Mouse (Mus musculus) layer of hippocampus, postnatal 10 days (tissue): Measurements from ENCODE around the gene Rnf8. TPM values are rescaled to one million over a fixed set of nuclear protein-coding genes. Genes with fewer than 3 reads are reported as not detected.
"Not testable (repeated sequence)": the region's sequence is repeated elsewhere in the genome, so short reads cannot be mapped to it uniquely, and the experiment has no call there.

Experiments used
- DNase-seq, 2 experiments: peaks; one replicate each; pipeline ENCODE4 v3.0.0; 2021; ENCODE audit warnings: low spot score in 2 of 2
- long read RNA-seq: library from polyadenylated mRNA; stranded (forward); transcript quantifications from one replicate; pipeline ENCODE4 v2.0.0, GENCODE M21; 2023
- total RNA-seq, 2 experiments: library from RNA; stranded (reverse); gene quantifications; 2 replicates each; pipeline ENCODE4 v1.2.3; 2021

Rnf8 gene
- 10 to 100 TPM; 46.1 to 49.9 TPM for total RNA-seq
- long read RNA-seq, full-length matches to known transcripts, result 50 of 52 reads
- long read RNA-seq, partial matches to known transcripts, result 0 of 52 reads
- long read RNA-seq, other reads (novel, unspliced or antisense), result 2 of 52 reads

- DNase-seq, result peak; percentile 93 to 96
Observed at GRCm38 (mm10) chr17:29614115-29615023, at the start of gene Rnf8, which contains the start of gene Gm28043. Gene Rnf8, plus strand, starts transcription at chr17:29614790. Gene Gm28043, plus strand, starts transcription at chr17:29614876.

- no peak for DNase-seq
Observed at GRCm38 (mm10) chr17:29565521-29565920, 49.1 kb upstream of the Rnf8 start.

GRCm38 (mm10) chr17:29568435-29568834, 46.2 kb upstream of the Rnf8 start:
- DNase-seq, result no peak

DNA sequence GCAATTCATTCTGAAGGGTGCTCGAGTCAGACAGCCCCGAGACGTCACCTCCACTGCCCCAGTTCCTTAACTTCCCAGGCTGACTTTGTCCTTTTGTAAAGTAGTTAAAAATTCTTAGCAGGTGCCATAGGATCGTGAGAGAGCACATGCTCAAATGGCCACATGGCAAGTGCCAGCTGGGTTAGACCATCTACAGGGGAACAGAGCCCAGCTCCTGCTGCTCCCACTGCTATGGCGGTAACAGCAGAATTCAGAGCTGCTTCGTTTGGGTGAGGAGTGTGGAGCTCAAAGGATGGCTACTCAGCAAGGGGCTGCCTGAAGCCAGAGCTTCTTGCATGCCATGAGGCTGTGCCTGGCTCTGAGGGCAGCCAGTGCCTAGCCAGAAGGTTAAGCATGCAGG, 44.8 kb upstream of the Rnf8 start:
- no peak for DNase-seq

DNA sequence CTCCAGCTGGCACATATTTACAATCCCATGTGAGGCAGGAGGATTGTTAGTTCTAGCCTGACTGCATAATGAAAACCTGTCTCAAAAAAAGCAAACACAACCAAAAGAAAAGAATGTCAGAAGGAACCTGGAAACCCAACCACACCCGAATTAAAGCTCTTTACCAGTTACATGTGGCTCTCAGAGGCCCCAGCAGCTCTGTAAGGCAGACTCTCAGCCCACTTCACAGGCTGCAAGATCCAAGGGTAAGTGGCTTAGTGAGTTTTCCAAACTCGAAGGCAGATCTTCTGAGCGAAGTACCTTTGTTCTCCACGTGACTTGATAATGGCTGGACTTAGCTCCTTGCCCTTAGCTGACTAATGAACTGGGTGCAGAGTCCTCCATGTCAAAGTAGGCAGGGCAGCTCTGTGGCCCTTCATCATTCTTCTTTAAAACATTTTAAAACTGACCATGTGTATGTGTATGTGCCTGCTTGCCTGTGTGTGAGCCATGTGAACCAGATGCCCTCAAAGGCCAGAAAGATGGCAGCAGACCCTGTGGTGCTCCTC, 34.9 kb upstream of the Rnf8 start:
- DNase-seq, result no peak

DNA sequence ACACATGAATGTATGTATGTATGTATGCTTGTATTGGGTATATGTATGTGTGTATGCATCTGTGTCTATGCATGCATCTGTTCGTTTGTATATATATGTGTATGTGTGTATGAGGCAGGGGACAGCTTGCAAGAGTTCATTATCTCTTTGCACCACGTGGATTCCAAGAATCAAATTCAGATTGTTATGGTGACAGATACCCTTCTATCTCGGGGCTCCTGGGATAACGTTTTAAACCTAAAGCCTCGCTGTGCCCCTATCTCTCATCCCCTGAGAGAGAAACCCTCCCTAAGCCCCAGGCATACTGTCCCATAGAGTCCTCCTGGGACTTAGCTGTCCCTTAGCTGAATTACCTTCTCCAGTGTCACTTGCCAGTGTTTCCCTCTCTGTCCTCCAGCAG, 31.0 kb upstream of the Rnf8 start:
- DNase-seq, result no peak

DNA sequence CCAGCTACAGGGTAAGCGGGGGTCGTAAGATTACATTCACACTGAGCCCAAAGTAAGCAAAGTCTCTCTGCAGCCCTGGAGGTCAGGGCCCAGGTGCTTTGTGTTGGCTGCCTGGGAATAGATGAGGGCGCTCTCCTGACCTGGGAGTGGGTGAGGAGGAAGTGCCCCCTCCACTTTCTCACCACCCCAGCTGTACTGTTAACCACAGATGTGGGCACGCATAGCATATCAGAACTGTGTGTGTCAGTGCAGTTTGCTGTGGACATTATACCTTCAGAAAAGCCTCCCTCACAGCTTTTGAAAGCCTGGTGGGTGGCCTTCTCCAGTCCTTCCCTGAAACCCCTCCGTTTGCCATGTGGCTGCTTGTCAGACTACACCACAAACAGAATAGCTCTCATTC, 30.3 kb upstream of the Rnf8 start:
- DNase-seq, result no peak

DNA sequence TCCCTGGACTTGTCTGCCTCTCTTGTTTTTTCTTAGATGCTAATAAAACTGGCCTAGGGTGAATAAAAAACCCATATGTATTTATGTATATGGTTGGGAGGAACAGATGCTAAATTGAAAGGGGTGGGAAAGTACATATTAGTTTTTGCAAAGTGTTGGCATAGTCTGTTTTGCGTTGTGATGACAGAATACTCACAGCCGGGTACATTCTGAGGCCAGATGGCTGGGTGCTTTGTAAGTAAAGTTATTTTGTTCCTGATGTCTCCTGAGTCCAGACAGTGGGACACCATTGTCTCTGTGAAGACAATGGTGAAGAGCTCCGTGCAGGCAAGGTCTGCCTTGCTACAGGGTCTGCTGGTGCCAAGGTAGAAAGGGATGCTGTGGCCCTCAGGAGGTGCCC, 29.9 kb upstream of the Rnf8 start:
- DNase-seq, result no peak

- DNase-seq, result no peak
Observed at GRCm38 (mm10) chr17:29585446-29585845, 29.1 kb upstream of the Rnf8 start.

DNA sequence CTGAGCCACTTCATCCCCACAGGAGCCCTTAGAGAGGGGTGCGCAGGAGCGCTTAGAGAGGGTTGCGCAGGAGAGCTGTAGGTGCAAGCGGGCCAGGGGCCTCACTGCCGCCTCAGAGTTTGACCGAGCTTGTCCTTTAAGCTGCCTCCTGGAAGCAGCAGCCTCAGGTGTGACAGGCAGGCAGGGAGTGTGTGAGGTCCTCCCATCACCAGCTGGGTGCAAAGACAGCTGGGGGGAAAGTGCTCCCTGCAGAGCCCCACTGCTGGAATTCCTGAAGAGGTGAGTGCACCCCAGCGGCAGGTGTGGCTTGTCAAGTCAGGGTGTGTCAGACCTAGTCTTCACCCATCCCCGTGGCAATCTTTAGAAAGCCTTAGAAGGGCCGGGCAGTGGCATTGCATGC, 27.7 kb upstream of the Rnf8 start:
- no peak for DNase-seq

DNA sequence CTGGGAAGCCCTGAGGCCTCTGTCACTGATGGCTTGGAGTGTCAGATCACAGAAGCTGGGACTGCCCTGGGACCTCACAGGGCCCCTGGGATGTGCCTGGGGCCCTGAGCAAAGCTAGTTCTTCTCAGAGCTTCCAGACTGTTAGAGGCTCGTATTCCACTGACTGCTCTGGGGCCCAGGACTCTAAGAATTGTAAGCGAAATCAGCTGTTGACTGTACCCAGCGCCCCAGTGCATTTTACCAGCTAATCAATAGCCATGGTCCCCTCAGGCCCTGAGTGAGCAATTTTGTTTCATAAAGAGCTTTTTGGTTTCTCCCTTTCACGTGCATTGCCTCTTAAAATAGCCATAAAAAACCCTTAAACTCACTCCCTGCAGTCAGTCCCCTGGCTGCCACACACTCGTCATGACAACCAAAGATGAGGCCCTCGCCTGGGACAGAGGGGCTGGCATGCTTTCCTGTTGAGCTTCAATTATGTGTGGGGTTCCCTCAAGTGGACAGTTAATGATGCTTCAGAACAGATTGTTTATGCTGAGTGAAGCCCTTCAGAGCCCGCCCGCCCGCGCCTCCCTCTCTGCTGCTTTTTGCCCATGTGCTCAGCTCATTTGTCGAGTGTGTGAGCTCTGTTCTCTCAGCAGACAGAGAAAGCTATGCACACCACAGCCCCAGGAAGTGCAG, 25.2 kb upstream of the Rnf8 start:
- peak; percentile 24 to 43 for DNase-seq

GRCm38 (mm10) chr17:29595891-29596770, 18.5 kb upstream of the Rnf8 start:
- DNase-seq, result no peak

DNA sequence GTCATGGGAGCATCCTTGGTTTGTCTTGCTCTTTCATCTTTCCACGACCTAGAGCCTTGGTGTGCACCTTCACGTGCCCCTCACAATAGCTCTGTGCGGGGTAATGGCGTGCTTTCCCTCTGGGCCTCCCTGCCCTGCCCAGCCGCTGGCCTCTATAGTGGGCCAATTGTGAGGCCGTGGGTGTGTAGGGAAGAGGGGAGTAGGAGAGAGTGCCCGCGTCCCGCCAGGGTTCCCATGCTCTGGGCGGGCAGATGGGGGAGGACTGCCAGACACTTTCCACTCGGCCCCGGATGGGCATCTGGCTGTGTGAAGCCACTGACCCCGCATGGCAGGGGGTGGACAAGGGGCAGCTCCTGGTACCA, 17.8 kb upstream of the Rnf8 start:
- no peak for DNase-seq

GRCm38 (mm10) chr17:29599051-29599450, 15.5 kb upstream of the Rnf8 start:
- no peak for DNase-seq

DNA sequence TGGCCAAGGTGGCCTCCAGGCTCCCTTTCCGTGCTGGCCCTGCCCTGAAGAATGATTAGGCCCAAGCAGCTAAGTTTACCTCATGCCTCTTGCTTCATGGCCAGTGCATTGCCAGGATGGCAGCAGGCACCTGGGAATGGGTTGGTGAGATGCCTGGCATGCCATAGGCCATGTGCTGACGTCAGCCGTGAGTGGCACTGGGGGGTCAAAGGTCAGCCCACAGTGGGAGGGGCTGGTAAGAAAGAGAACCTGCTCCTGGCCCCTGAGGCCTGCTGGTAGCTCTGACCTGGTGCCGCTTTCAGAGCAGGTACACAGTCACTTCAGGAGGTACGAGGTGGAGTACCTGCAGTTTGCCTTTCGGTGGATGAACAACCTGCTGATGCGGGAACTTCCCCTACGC, 15.1 kb upstream of the Rnf8 start:
- no peak for DNase-seq

DNA sequence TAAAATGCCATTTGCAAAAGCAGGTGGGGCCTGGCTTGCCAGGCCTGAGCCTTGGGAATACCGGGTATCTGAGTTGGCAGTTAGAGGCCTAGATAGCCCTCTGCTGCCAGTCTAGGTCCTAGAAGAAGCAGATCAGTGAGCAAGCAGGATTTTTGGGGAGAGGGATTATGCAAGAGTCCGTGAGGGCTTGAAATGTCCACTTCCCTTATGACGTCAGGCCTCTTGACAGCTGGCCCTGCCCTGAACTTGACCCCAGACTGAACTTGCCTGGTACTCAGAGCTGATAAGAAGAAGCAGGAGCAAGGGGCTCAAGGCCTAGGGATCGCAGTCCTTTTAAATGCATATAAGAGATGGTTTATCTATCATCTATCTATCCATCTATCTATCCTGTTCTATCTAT, 13.2 kb upstream of the Rnf8 start:
- no peak for DNase-seq

DNA sequence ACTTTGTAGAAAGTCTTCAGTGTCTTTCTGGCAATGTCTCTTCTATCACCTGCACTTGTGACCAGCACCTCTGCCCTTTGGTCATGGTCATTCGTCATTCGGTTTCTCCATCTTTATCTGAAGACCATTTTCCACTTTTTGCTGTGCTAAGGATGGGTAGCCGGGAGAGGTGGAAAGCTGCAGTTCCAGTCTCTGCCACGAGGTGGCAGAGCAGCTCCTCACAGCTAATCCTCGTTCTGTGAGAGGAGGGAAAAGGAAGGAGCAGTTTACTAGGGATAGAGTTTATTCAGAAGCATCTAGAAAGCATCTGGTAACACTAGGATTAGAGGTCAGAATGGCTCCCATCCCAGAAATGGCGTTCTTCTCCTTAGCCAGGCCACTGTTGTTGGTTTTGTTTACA, 11.3 kb upstream of the Rnf8 start:
- DNase-seq, result peak; percentile 87

GRCm38 (mm10) chr17:29613453-29613852, 1.1 kb upstream of the Rnf8 start:
- DNase-seq, result not testable (repeated sequence)

GRCm38 (mm10) chr17:29615024-29615551, 498 bp downstream of the Rnf8 start:
- no peak for DNase-seq

- DNase-seq, result no peak
Observed at GRCm38 (mm10) chr17:29615616-29616015, 1.0 kb downstream of the Rnf8 start.

- no peak for DNase-seq
Observed at GRCm38 (mm10) chr17:29619231-29619630, 4.6 kb downstream of the Rnf8 start.
